Mouse (Mus musculus): ENCODE measurements around the gene Mef2c. TPM values are rescaled to one million over a fixed set of nuclear protein-coding genes. Genes with fewer than 3 reads are reported as not detected.

The Mef2c gene
- polyA plus RNA-seq, 1 experiment = 0.02 TPM

- Histone ChIP-seq H3K4me3 (replicated peaks) (no peak overlapping the region), H3K4me1 (ENCODE audit: control insufficient read depth) (no peaks in the 10 kb centered on the region), H3K36me3 (ENCODE audit: control insufficient read depth) (no peaks in the 10 kb centered on the region), H3K27me3 (ENCODE audit: control insufficient read depth) (no peaks in the 10 kb centered on the region), H3K9me3 (ENCODE audit: control insufficient read depth, low read length) (no peaks in the 10 kb centered on the region)
- no peak for TF ChIP-seq TAL1 (IDR thresholded peaks at IDR 0.05; ENCODE audit: low read length)
- no peak for TF ChIP-seq GATA1 (IDR thresholded peaks at IDR 0.05; ENCODE audit: low read length)
Measured at GRCm38 (mm10) chr13:83596989-83597738, 93.3 kb downstream of the Mef2c start.

- Histone ChIP-seq H3K27me3 (ENCODE audit: control insufficient read depth) (no peaks in the 10 kb centered on the region), H3K4me1 (ENCODE audit: control insufficient read depth) (no peaks in the 10 kb centered on the region), H3K9me3 (ENCODE audit: control insufficient read depth, low read length) (no peaks in the 10 kb centered on the region), H3K4me3 (replicated peaks) (no peak overlapping the region), H3K36me3 (ENCODE audit: control insufficient read depth) (no peaks in the 10 kb centered on the region)
- TF ChIP-seq TAL1 (IDR thresholded peaks at IDR 0.05; ENCODE audit: low read length) = no peak
- TF ChIP-seq GATA1 (IDR thresholded peaks at IDR 0.05; ENCODE audit: low read length) = no peak
Measured at GRCm38 (mm10) chr13:83597739-83598210, 93.9 kb downstream of the Mef2c start.

- no peak for TF ChIP-seq GATA1 (IDR thresholded peaks at IDR 0.05; ENCODE audit: low read length)
- no peak for TF ChIP-seq TAL1 (IDR thresholded peaks at IDR 0.05; ENCODE audit: low read length)
- Histone ChIP-seq H3K27me3 (ENCODE audit: control insufficient read depth) (no peaks in the 10 kb centered on the region), H3K4me1 (ENCODE audit: control insufficient read depth) (no peaks in the 10 kb centered on the region)
Measured at GRCm38 (mm10) chr13:83600301-83600700, 96.5 kb downstream of the Mef2c start.

GRCm38 (mm10) chr13:83601741-83602140 lies 97.9 kb downstream of the Mef2c start:
- no peak for TF ChIP-seq TAL1 (IDR thresholded peaks at IDR 0.05; ENCODE audit: low read length)

More at GRCm38 (mm10) chr13:83600301-83600700, 96.5 kb downstream of the Mef2c start:
- no peaks in the 10 kb centered on the region for H3K9me3 ChIP-seq (ENCODE audit: control insufficient read depth, low read length)
- no peaks in the 10 kb centered on the region for H3K36me3 ChIP-seq (ENCODE audit: control insufficient read depth)
- H3K4me3 ChIP-seq (replicated peaks) = no peak overlapping the region

GRCm38 (mm10) chr13:83603373-83604265 lies 99.8 kb downstream of the Mef2c start:
- no peaks in the 10 kb centered on the region for H3K4me1 ChIP-seq (ENCODE audit: control insufficient read depth)
- H3K9me3 ChIP-seq (ENCODE audit: control insufficient read depth, low read length) = no peaks in the 10 kb centered on the region
- TF ChIP-seq GATA1 (IDR thresholded peaks at IDR 0.05; ENCODE audit: low read length) (no peak), TAL1 (IDR thresholded peaks at IDR 0.05; ENCODE audit: low read length) (no peak)
- H3K4me3 ChIP-seq (replicated peaks) = no peak overlapping the region
- H3K36me3 ChIP-seq (ENCODE audit: control insufficient read depth) = no peaks in the 10 kb centered on the region
- H3K27me3 ChIP-seq (ENCODE audit: control insufficient read depth) = no peaks in the 10 kb centered on the region

More at GRCm38 (mm10) chr13:83601741-83602140, 97.9 kb downstream of the Mef2c start:
- Histone ChIP-seq H3K36me3 (ENCODE audit: control insufficient read depth) (no peaks in the 10 kb centered on the region), H3K4me3 (replicated peaks) (no peak overlapping the region), H3K27me3 (ENCODE audit: control insufficient read depth) (no peaks in the 10 kb centered on the region), H3K4me1 (ENCODE audit: control insufficient read depth) (no peaks in the 10 kb centered on the region), H3K9me3 (ENCODE audit: control insufficient read depth, low read length) (no peaks in the 10 kb centered on the region)

- H3K4me1 ChIP-seq (ENCODE audit: control insufficient read depth) = no peaks in the 10 kb centered on the region
- TF ChIP-seq GATA1 (IDR thresholded peaks at IDR 0.05; ENCODE audit: low read length) = no peak
- TF ChIP-seq TAL1 (IDR thresholded peaks at IDR 0.05; ENCODE audit: low read length) = no peak
- no peaks in the 10 kb centered on the region for H3K27me3 ChIP-seq (ENCODE audit: control insufficient read depth)
- H3K9me3 ChIP-seq (ENCODE audit: control insufficient read depth, low read length) = no peaks in the 10 kb centered on the region
- H3K36me3 ChIP-seq (ENCODE audit: control insufficient read depth) = no peaks in the 10 kb centered on the region
- H3K4me3 ChIP-seq (replicated peaks) = no peak overlapping the region
Measured at GRCm38 (mm10) chr13:83604320-83604719, 100.5 kb downstream of the Mef2c start.

- Histone ChIP-seq H3K4me1 (ENCODE audit: control insufficient read depth) (no peaks in the 10 kb centered on the region; the same call in 1 of the 2 replicates), H3K4me3 (replicated peaks) (no peak overlapping the region), H3K36me3 (ENCODE audit: control insufficient read depth) (no peaks in the 10 kb centered on the region), H3K27me3 (ENCODE audit: control insufficient read depth) (no peaks in the 10 kb centered on the region), H3K9me3 (ENCODE audit: control insufficient read depth, low read length) (no peaks in the 10 kb centered on the region)
- TF ChIP-seq TAL1 (IDR thresholded peaks at IDR 0.05; ENCODE audit: low read length) (no peak), GATA1 (IDR thresholded peaks at IDR 0.05; ENCODE audit: low read length) (no peak)
Measured at GRCm38 (mm10) chr13:83604785-83605184, 101.0 kb downstream of the Mef2c start.

GRCm38 (mm10) chr13:83607883-83608581 lies 104.2 kb downstream of the Mef2c start:
- H3K36me3 ChIP-seq (ENCODE audit: control insufficient read depth) = no peaks in the 10 kb centered on the region
- no peak overlapping the region for H3K4me3 ChIP-seq (replicated peaks)
- H3K9me3 ChIP-seq (ENCODE audit: control insufficient read depth, low read length) = no peaks in the 10 kb centered on the region
- TF ChIP-seq GATA1 (IDR thresholded peaks at IDR 0.05; ENCODE audit: low read length) = no peak
- TF ChIP-seq TAL1 (IDR thresholded peaks at IDR 0.05; ENCODE audit: low read length) = no peak
- H3K4me1 ChIP-seq (ENCODE audit: control insufficient read depth) = no peaks in the 10 kb centered on the region; the same call in none of the 2 replicates
- no peaks in the 10 kb centered on the region for H3K27me3 ChIP-seq (ENCODE audit: control insufficient read depth)
